Mouse (Mus musculus) limb, embryonic 14.5 days (tissue): ENCODE measurements around the gene Zbtb46. TPM values are rescaled to one million over a fixed set of nuclear protein-coding genes. Genes with fewer than 3 reads are reported as not detected.

Experiments used
- ATAC-seq: fragments of 200-750 bp; cut with Nextera tagmentation; 2 replicates; pipeline ENCODE4 v1.8.0; 2017; ENCODE audit warnings: low read depth, moderate number of reproducible peaks, moderate TSS enrichment; ENCODE audit not compliant: low FRiP score
- DNase-seq: peaks from one replicate; pipeline ENCODE4 v3.0.0-alpha.2; 2015; ENCODE audit warnings: low spot score
- H3K27ac ChIP-seq: fragments of 300-500 bp; sonication (generic); replicated peaks from 2 replicates; pipeline ENCODE4 v1.5.1; 2014; ENCODE audit warnings: low read depth, mild to moderate bottlenecking, low read length, moderate library complexity, mixed read lengths
- H3K27me3 ChIP-seq: fragments of 300-500 bp; sonication (generic); 2 replicates; pipeline ENCODE4 v1.6.1; 2014; ENCODE audit warnings: low read length, mixed read lengths; ENCODE audit not compliant: control insufficient read depth, insufficient read depth
- H3K36me3 ChIP-seq: fragments of 300-500 bp; sonication (generic); 2 replicates; pipeline ENCODE4 v1.6.1; 2014; ENCODE audit warnings: mild to moderate bottlenecking, low read length, moderate library complexity, mixed read lengths; ENCODE audit not compliant: control insufficient read depth, insufficient read depth
- H3K4me1 ChIP-seq: fragments of 300-500 bp; sonication (generic); 2 replicates; pipeline ENCODE4 v1.6.1; 2014; ENCODE audit warnings: antibody characterized with exemption, low read length, mixed read lengths; ENCODE audit not compliant: control insufficient read depth, insufficient read depth
- H3K4me2 ChIP-seq: fragments of 300-500 bp; sonication (generic); replicated peaks from 2 replicates; pipeline ENCODE4 v1.6.1; 2014; ENCODE audit warnings: low read depth, mild to moderate bottlenecking, low read length, moderate library complexity; ENCODE audit not compliant: severe bottlenecking
- H3K4me3 ChIP-seq: fragments of 300-500 bp; sonication (generic); replicated peaks from 2 replicates; pipeline ENCODE4 v1.5.1; 2014; ENCODE audit warnings: low read length
- H3K9ac ChIP-seq: fragments of 300-500 bp; sonication (generic); 2 replicates; pipeline ENCODE4 v1.6.1; 2014; ENCODE audit warnings: mild to moderate bottlenecking, low read depth, low read length, moderate library complexity; ENCODE audit not compliant: severe bottlenecking
- H3K9me3 ChIP-seq: fragments of 300-500 bp; sonication (generic); 2 replicates; pipeline ENCODE4 v1.6.1; 2016; ENCODE audit warnings: low read length; ENCODE audit not compliant: control insufficient read depth
- POLR2A ChIP-seq: fragments of 200-500 bp; IDR thresholded peaks from 2 replicates; pipeline ENCODE4 v1.8.0; 2012; ENCODE audit warnings: inconsistent platforms, mild to moderate bottlenecking, moderate library complexity, borderline replicate concordance; ENCODE audit not compliant: insufficient read depth, insufficient read length; ENCODE audit errors: extremely low read depth
- WGBS: fragments of 180-500 bp; shearing (Covaris S2); extraction: QIAGEN DNeasy Blood & Tissue Kit; methylation state at CpG from one replicate; pipeline ENCODE4 v1.1.7; 2014; 5-methylcytosine and 5-hydroxymethylcytosine counted together
- polyA plus RNA-seq, 2 experiments: library from polyadenylated mRNA; depleted of rRNA in 1 of 2; stranded (reverse) in 1 of 2; unstranded in 1 of 2; fragments of >200 nt; fragmentation: Nextera tagmentation in 1 of 2; extraction: Ambion mirVana in 1 of 2; gene quantifications; 2 replicates each; pipeline versions ENCODE4 v1.2.1 to v1.2.3; 2012 to 2014

The Zbtb46 gene
- polyA plus RNA-seq, 2 experiments: 3.8 to 4.3 TPM

GRCm38 (mm10) chr2:181386663-181387210, 72.5 kb downstream of the Zbtb46 start:
- DNase-seq (no peak), ATAC-seq (no peak)
- Histone ChIP-seq H3K9me3 (no peaks in the 10 kb centered on the region), H3K36me3 (peaks cover 60% of the 10 kb centered on the region), H3K4me2 (no peak overlapping the region), H3K9ac (no peak overlapping the region), H3K27ac (no peak overlapping the region), H3K27me3 (no peaks in the 10 kb centered on the region), H3K4me1 (no peaks in the 10 kb centered on the region), H3K4me3 (no peak overlapping the region)
- WGBS: 83% methylated on average over 3 of the region's 4 CpGs
- no peak for TF ChIP-seq POLR2A

- Histone ChIP-seq H3K4me3 (no peak overlapping the region), H3K36me3 (peaks cover 66% of the 10 kb centered on the region), H3K9me3 (no peaks in the 10 kb centered on the region), H3K9ac (no peak overlapping the region), H3K27ac (0 out of 2 replicates have a peak overlapping the region, but pooled peaks have one; percentile 8), H3K4me2 (no peak overlapping the region), H3K4me1 (no peaks in the 10 kb centered on the region), H3K27me3 (no peaks in the 10 kb centered on the region)
- no peak for TF ChIP-seq POLR2A
- 75% methylated on average over 3 of the region's 3 CpGs for WGBS
- ATAC-seq (no peak), DNase-seq (no peak)
These were observed 73.3 kb downstream of the Zbtb46 start for GRCm38 (mm10) chr2:181385885-181386284.

GRCm38 (mm10) chr2:181384919-181385391, 74.3 kb downstream of the Zbtb46 start:
- DNase-seq (peak; percentile 63), ATAC-seq (no peak)
- no peaks in the 10 kb centered on the region for H3K4me1 ChIP-seq
- H3K27ac ChIP-seq: no peak overlapping the region
- no peak overlapping the region for H3K4me2 ChIP-seq
- 92% methylated on average over 4 of the region's 4 CpGs for WGBS
- H3K9ac ChIP-seq: no peak overlapping the region; the same call in 1 of the 2 replicates
- H3K36me3 ChIP-seq: peaks cover 75% of the 10 kb centered on the region
- H3K4me3 ChIP-seq: no peak overlapping the region
- no peak for TF ChIP-seq POLR2A
- no peaks in the 10 kb centered on the region for H3K9me3 ChIP-seq
- no peaks in the 10 kb centered on the region for H3K27me3 ChIP-seq

GRCm38 (mm10) chr2:181384463-181384862, 74.8 kb downstream of the Zbtb46 start:
- Histone ChIP-seq H3K9me3 (no peaks in the 10 kb centered on the region), H3K4me1 (no peaks in the 10 kb centered on the region), H3K36me3 (peaks cover 80% of the 10 kb centered on the region), H3K4me3 (no peak overlapping the region), H3K4me2 (no peak overlapping the region), H3K9ac (no peak overlapping the region), H3K27me3 (no peaks in the 10 kb centered on the region), H3K27ac (no peak overlapping the region)
- TF ChIP-seq POLR2A: no peak
- WGBS: 88% methylated on average over 7 of the region's 7 CpGs
- DNase-seq (no peak), ATAC-seq (no peak)

GRCm38 (mm10) chr2:181381631-181382306, 77.5 kb downstream of the Zbtb46 start:
- H3K4me1 ChIP-seq: no peaks in the 10 kb centered on the region
- H3K27ac ChIP-seq: no peak overlapping the region
- DNase-seq: no peak
- H3K9ac ChIP-seq: no peak overlapping the region
- WGBS: 79% methylated on average over 6 of the region's 6 CpGs
- ATAC-seq: no peak
- H3K4me2 ChIP-seq: no peak overlapping the region
- no peaks in the 10 kb centered on the region for H3K9me3 ChIP-seq
- H3K27me3 ChIP-seq: no peaks in the 10 kb centered on the region
- TF ChIP-seq POLR2A: no peak
- no peak overlapping the region for H3K4me3 ChIP-seq
- H3K36me3 ChIP-seq: peaks cover 86% of the 10 kb centered on the region
